Mouse (Mus musculus): ENCODE measurements around the gene Olfr805. TPM values are rescaled to one million over a fixed set of nuclear protein-coding genes. Genes with fewer than 3 reads are reported as not detected.

The Olfr805 gene
- total RNA-seq (2022) = not detected

GRCm38 (mm10) chr10:129729275-129729674 lies at the start of gene Olfr805:
TSS of gene Olfr805 (minus strand) at chr10:129729375.
- no peak for DNase-seq (ENCODE audit: low spot score in 2 of 2)

GRCm38 (mm10) chr10:129778123-129778522 lies 48.9 kb upstream of the Olfr805 start:
- DNase-seq (ENCODE audit: low spot score in 2 of 2) = no peak

- DNase-seq (ENCODE audit: low spot score in 2 of 2) = no peak
Measured at GRCm38 (mm10) chr10:129774338-129774737, 45.2 kb upstream of the Olfr805 start, which contains the start of gene Olfr809. TSS of gene Olfr809 (plus strand) at chr10:129774638.

- no peak for DNase-seq (ENCODE audit: low spot score in 2 of 2)
Measured at GRCm38 (mm10) chr10:129765182-129765581, 36.0 kb upstream of the Olfr805 start, which contains the start of gene Olfr808. TSS of gene Olfr808 (plus strand) at chr10:129765482.

- no peak for DNase-seq (ENCODE audit: low spot score in 2 of 2)
Measured at GRCm38 (mm10) chr10:129757693-129758092, 28.5 kb upstream of the Olfr805 start, which contains the start of gene Olfr807. TSS of gene Olfr807 (minus strand) at chr10:129757793.

- no peak for DNase-seq (ENCODE audit: low spot score in 2 of 2)
Measured at GRCm38 (mm10) chr10:129741821-129742220, 12.6 kb upstream of the Olfr805 start, which contains the start of gene Olfr806. TSS of gene Olfr806 (minus strand) at chr10:129741921.

- DNase-seq (ENCODE audit: low spot score in 2 of 2) = no peak
Measured at GRCm38 (mm10) chr10:129702910-129703309, 26.3 kb downstream of the Olfr805 start, which contains the start of gene Olfr804. TSS of gene Olfr804 (plus strand) at chr10:129703210.

GRCm38 (mm10) chr10:129694186-129694585 lies 35.0 kb downstream of the Olfr805 start, which contains the start of gene Olfr803:
TSS of gene Olfr803 (minus strand) at chr10:129694286.
- no peak for DNase-seq (ENCODE audit: low spot score in 2 of 2)

- DNase-seq (ENCODE audit: low spot score in 2 of 2) = no peak
Measured at GRCm38 (mm10) chr10:129688069-129688468, 41.1 kb downstream of the Olfr805 start, which contains the start of gene Olfr802. TSS of gene Olfr802 (minus strand) at chr10:129688169.

GRCm38 (mm10) chr10:129673765-129674164 lies 55.4 kb downstream of the Olfr805 start, which contains the start of gene Olfr801:
TSS of gene Olfr801 (minus strand) at chr10:129673865.
- no peak for DNase-seq (ENCODE audit: low spot score in 2 of 2)

Small RNAs within 50 kb of the gene (microRNA-seq; reads per million reads assigned to microRNA genes)
- not detected for gene Gm24485

Other genes with a start within 250 kb of the Olfr805 start
- gene Olfr789, start 244.6 kb downstream of the Olfr805 start, total RNA-seq (2022) = not detected
- gene Olfr790, start 230.9 kb downstream of the Olfr805 start, total RNA-seq (2022) = not detected
- gene Olfr791, start 207.6 kb downstream of the Olfr805 start, total RNA-seq (2022) = not detected
- gene Olfr792, start 190.2 kb downstream of the Olfr805 start, total RNA-seq (2022) = not detected
- not detected for gene Olfr794, start 161.7 kb downstream of the Olfr805 start, total RNA-seq (2022)
- gene Olfr796, start 116.8 kb downstream of the Olfr805 start, total RNA-seq (2022) = not detected
- not detected for gene Olfr798, start 101.4 kb downstream of the Olfr805 start, total RNA-seq (2022)
- gene Olfr799, start 91.9 kb downstream of the Olfr805 start, total RNA-seq (2022) = not detected
- not detected for gene Olfr800, start 71.7 kb downstream of the Olfr805 start, total RNA-seq (2022)
- not detected for gene Olfr801, start 55.5 kb downstream of the Olfr805 start, total RNA-seq (2022)
- gene Olfr802, start 41.2 kb downstream of the Olfr805 start, total RNA-seq (2022) = not detected
- not detected for gene Olfr803, start 35.1 kb downstream of the Olfr805 start, total RNA-seq (2022)
- gene Olfr804, start 26.2 kb downstream of the Olfr805 start, total RNA-seq (2022) = not detected
- gene Olfr806, start 12.5 kb upstream of the Olfr805 start, total RNA-seq (2022) = not detected
- not detected for gene Olfr807, start 28.4 kb upstream of the Olfr805 start, total RNA-seq (2022)
- gene Olfr808, start 36.1 kb upstream of the Olfr805 start, total RNA-seq (2022) = not detected
- not detected for gene Olfr809, start 45.3 kb upstream of the Olfr805 start, total RNA-seq (2022)
- gene Olfr810, start 65.5 kb upstream of the Olfr805 start, total RNA-seq (2022) = not detected
- not detected for gene Olfr811, start 75.0 kb upstream of the Olfr805 start, total RNA-seq (2022)
- gene Olfr812, start 116.7 kb upstream of the Olfr805 start, total RNA-seq (2022) = not detected
- gene Olfr813, start 126.0 kb upstream of the Olfr805 start, total RNA-seq (2022) = not detected
- not detected for gene Olfr814, start 150.5 kb upstream of the Olfr805 start, total RNA-seq (2022)
- gene Olfr815, start 176.5 kb upstream of the Olfr805 start, total RNA-seq (2022) = not detected
- gene Olfr816, start 186.2 kb upstream of the Olfr805 start, total RNA-seq (2022) = not detected
- gene Olfr818, start 219.7 kb upstream of the Olfr805 start, total RNA-seq (2022) = not detected
- not detected for gene Olfr819, start 237.9 kb upstream of the Olfr805 start, total RNA-seq (2022)
- not detected for gene Olfr247, start 246.8 kb upstream of the Olfr805 start, total RNA-seq (2022)